Mouse (Mus musculus) neutrophil, adult 5-6 weeks (primary cell): ENCODE measurements around the gene Gm5741. TPM values are rescaled to one million over a fixed set of nuclear protein-coding genes. Genes with fewer than 3 reads are reported as not detected.

Source experiments
- ATAC-seq: fragments of 151-379, 151-347 bp; 2 replicates; pipeline ENCODE4 v1.8.0; 2017; ENCODE audit warnings: mild to moderate bottlenecking, moderate TSS enrichment; ENCODE audit not compliant: insufficient number of reproducible peaks, poor library complexity, low FRiP score, severe bottlenecking; ENCODE audit errors: extremely low read depth
- total RNA-seq: library from RNA; stranded (forward); fragments of 200-1000 nt; gene quantifications from 2 replicates; pipeline ENCODE4 v1.2.3, GENCODE M21; 2017

Gene Gm5741
- total RNA-seq, 1 experiment from 2014 or later: not detected

DNA sequence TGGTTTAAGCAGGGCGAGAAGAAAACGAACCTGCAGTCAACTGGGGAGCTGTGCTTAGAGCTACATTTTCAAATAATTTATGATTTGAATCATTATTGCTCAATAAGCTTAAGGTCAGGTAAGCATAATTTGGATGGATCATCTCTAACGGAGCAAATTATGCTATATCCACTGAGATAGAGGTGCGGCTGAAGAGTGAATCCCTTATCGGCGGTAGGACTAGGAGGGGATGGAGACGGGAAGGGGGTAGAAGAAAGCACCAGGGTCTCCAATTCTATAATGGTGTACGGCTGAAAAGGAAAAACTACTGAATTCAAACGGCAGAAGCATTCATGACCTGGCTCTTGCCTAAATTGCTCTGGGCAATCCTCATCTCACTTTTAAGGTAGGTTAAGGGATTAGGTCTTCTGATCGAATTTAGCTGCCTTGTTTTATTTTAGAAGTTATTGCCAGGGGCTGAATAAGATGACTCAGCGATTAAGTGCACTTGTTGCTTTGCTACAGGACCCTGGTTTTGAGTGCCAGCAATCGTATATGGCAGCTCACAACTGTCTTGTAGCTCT lies 32.5 kb downstream of the Gm5741 start:
- no peak for ATAC-seq

DNA sequence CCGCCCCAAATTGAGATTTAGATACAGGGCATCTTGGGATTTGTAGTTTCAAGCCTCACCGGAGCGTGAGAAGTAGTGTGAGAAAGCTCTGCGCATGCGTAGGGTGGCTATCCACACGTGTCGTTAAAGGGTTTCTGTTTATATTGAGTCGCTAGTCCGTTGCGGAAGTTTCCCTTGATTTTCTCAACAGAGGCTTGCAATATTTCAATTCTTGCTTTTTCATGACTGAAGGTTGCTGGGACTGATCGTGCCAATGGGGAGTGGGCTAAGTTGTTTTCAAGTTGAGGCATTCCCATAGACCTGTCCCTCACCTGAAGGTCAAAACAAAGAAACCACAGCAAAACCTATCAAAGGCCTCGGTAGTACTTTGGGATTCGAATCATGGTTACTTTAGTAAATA lies 33.0 kb downstream of the Gm5741 start:
- ATAC-seq: peak; percentile 52; the same call in 1 of the 2 replicates

GRCm38 (mm10) chr8:85033867-85034266 lies 33.9 kb downstream of the Gm5741 start:
- ATAC-seq: no peak

DNA sequence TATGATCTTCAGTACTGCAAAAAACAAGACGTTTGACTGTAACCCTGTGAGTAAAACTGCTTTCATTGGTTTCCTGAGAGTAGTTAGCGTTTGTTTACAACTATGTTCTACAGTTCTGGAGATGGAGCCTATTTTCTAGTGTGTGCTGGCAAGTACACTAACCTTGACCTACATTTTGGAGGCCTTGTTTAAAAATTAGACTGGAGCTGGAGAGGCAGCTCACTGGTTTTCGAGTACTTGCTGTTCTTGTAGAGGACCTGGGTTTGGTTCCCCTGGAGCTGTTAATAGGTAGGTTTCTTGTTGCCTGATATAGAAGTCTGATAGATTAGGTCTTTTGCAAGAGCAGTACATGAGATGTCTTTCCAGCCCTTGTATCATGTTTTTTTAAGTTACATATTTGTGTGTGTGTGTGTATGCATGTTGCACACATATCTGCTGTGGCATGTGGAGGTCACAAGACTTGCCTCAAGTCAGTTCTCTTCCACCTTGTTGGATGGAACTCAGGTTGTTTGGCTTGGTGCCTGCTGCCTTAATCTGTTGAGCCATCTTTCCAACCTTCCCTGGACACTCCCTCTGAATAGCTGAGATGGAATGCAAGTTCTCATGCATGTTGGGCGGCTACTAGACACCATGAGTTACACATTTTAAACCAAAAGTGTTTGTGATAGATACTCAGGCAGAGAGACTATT lies 35.0 kb downstream of the Gm5741 start:
- ATAC-seq: no peak

- no peak for ATAC-seq
These were observed 38.5 kb downstream of the Gm5741 start for GRCm38 (mm10) chr8:85029271-85029670.

GRCm38 (mm10) chr8:85027922-85028321 lies 39.9 kb downstream of the Gm5741 start:
- ATAC-seq: no peak

- ATAC-seq: no peak
These were observed 40.3 kb downstream of the Gm5741 start for GRCm38 (mm10) chr8:85027516-85027855.

GRCm38 (mm10) chr8:85026670-85027515 lies 40.9 kb downstream of the Gm5741 start, which contains the start of gene Trir:
TSS of gene Trir (plus strand) at chr8:85026823.
- peak; percentile 87 for ATAC-seq

DNA sequence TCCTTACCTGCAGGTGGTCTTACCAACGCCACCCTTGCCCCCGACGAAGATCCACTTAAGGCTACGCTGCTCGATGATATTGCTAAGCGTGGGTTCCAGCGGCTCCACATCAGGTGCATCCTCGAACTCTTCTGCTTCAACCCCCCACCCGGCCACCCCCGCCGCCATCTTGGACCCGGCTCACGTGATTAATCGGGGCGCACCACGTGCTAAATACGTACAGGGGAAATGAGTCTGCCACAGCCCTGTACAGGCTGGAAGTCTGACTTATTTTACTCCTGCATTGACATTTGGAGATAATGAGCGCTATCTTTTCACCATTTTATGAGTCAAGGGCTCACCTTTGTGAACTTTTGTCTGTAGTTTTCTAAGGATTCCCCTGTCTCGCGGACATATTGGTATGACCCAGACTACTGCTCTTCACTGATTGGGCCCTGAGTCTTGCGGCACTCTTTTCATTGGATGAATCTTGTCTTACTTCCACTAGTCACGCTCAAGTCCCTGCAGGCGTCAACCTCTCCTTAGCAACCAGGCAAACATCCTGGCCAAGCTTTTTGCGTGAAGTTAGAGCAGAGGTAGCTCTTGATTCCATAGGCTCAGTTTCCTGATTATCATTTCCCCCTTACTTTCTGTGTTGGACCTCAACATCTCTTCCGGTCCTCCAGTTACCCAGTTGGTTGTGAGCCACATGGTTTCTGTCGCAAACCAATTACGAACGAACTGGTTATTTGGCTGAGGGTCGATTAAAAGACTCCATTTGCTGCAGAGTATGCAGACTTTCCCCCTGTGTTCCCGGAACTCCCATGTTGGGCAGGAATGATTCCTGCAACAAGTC lies 42.5 kb downstream of the Gm5741 start, which contains the start of gene Asna1:
Gene Asna1, minus strand, starts transcription at position 184 of the 835 bp plus-strand sequence.
- peak; percentile 88 for ATAC-seq

GRCm38 (mm10) chr8:85023846-85024245 lies 43.9 kb downstream of the Gm5741 start:
- no peak for ATAC-seq

DNA sequence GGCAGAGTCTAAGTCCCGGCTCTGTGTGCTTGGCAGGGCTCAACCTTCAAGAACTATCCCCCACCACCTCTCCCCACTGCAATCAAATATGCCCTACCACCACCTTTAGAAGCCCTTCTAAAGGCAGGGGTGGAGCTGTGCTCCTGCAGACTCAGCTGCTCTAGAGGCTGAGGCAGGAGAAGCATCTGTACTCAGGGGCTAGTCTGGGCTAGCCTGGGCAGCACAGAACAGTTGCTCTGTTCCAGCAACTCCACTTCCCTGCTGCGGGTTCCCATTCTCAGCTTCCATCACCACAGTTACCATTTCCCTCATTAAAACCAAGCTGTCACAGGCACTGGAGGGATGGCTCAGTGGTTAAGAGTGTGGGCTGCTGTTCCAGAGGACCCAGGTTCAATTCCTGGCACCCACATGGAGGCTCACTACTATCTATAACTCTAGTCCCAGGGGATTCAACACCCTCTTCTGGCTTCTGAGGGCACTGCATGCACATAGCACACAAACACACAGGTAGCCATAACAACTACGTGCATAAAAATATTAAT lies 46.2 kb downstream of the Gm5741 start:
- no peak for ATAC-seq

Other genes with a start within 250 kb of the Gm5741 start
- gene Dand5, start 245.2 kb downstream of the Gm5741 start, total RNA-seq: 4.5 and 5.5 TPM in 2 replicates
- gene Gadd45gip1, start 236.5 kb downstream of the Gm5741 start, total RNA-seq: 14.1 and 16.7 TPM in 2 replicates
- 46.6 and 57.8 TPM in 2 replicates for gene Rad23a, start 227.3 kb downstream of the Gm5741 start, total RNA-seq
- gene Calr, start 221.0 kb downstream of the Gm5741 start, total RNA-seq: 690 and 751 TPM in 2 replicates
- gene Farsa, start 211.0 kb downstream of the Gm5741 start, total RNA-seq: 50.7 and 56.2 TPM in 2 replicates
- 4.4 and 5.5 TPM in 2 replicates for gene Syce2, start 195.9 kb downstream of the Gm5741 start, total RNA-seq
- 21.0 and 21.5 TPM in 2 replicates for gene Gcdh, start 174.1 kb downstream of the Gm5741 start, total RNA-seq
- not detected in 2 replicates for gene Klf1, start 166.1 kb downstream of the Gm5741 start, total RNA-seq
- 31.7 and 34.7 TPM in 2 replicates for gene Dnase2a, start 159.4 kb downstream of the Gm5741 start, total RNA-seq
- gene Mast1, start 130.6 kb downstream of the Gm5741 start, total RNA-seq: 0.12 and 0.23 TPM in 2 replicates
- not detected in 2 replicates for gene Rtbdn, start 121.0 kb downstream of the Gm5741 start, total RNA-seq
- gene Gm49661, start 98.5 kb downstream of the Gm5741 start, total RNA-seq: not detected in 2 replicates
- gene Prdx2, start 98.4 kb downstream of the Gm5741 start, total RNA-seq: 92.5 and 96.9 TPM in 2 replicates
- gene Rnaseh2a, start 98.2 kb downstream of the Gm5741 start, total RNA-seq: 26.5 and 36.0 TPM in 2 replicates
- gene Junb, start 89.3 kb downstream of the Gm5741 start, total RNA-seq: 867 and 1,013 TPM in 2 replicates
- gene Hook2, start 77.4 kb downstream of the Gm5741 start, total RNA-seq: 8.6 and 12.0 TPM in 2 replicates
- gene Best2, start 53.5 kb downstream of the Gm5741 start, total RNA-seq: not detected in 2 replicates
- 38.9 and 43.1 TPM in 2 replicates for gene Asna1, start 42.7 kb downstream of the Gm5741 start, total RNA-seq
- gene Trir, start 41.2 kb downstream of the Gm5741 start, total RNA-seq: 124 and 193 TPM in 2 replicates
- 16.9 TPM in 2 replicates for gene Tnpo2, start 31.1 kb downstream of the Gm5741 start, total RNA-seq
- 6.3 and 7.9 TPM in 2 replicates for gene Fbxw9, start 7.9 kb downstream of the Gm5741 start, total RNA-seq
- gene Dhps, start 3.8 kb upstream of the Gm5741 start, total RNA-seq: 41.9 and 48.2 TPM in 2 replicates
- 22.0 and 23.6 TPM in 2 replicates for gene Wdr83os, start 12.8 kb upstream of the Gm5741 start, total RNA-seq
- 15.8 and 17.6 TPM in 2 replicates for gene Wdr83, start 13.3 kb upstream of the Gm5741 start, total RNA-seq
- 192 and 197 TPM in 2 replicates for gene Man2b1, start 15.3 kb upstream of the Gm5741 start, total RNA-seq
- gene Zfp791, start 55.1 kb upstream of the Gm5741 start, total RNA-seq: not detected in 2 replicates
- not detected in 2 replicates for gene Cks1brt, start 83.9 kb upstream of the Gm5741 start, total RNA-seq
- not detected in 2 replicates for gene Olfr371, start 158.0 kb upstream of the Gm5741 start, total RNA-seq
- gene Orc6, start 231.7 kb upstream of the Gm5741 start, total RNA-seq: 20.3 and 21.1 TPM in 2 replicates
- gene Vps35, start 231.8 kb upstream of the Gm5741 start, total RNA-seq: 79.3 and 86.3 TPM in 2 replicates